Mouse (Mus musculus): ENCODE data around the gene Zfp865. TPM values are rescaled to one million over a fixed set of nuclear protein-coding genes. Genes with fewer than 3 reads are reported as not detected.
A peak's percentile ranks its signal among the peaks of the same experiment; 100 is the strongest.

Gene Zfp865
- polyA plus RNA-seq, 1 experiment from 2014 or later: 6.1 TPM

GRCm38 (mm10) chr7:5057381-5057780 lies 37.2 kb downstream of the Zfp865 start:
- peaks cover 46% of the 10 kb centered on the region for H3K27me3 ChIP-seq
- WGBS: 34% methylated on average over 8 of the region's 8 CpGs
- peak overlapping the region; percentile 62; the same call in 1 of the 2 replicates for H3K27ac ChIP-seq (replicated peaks)
- H3K9ac ChIP-seq (replicated peaks): peak overlapping the region; percentile 78
- H3K4me2 ChIP-seq (replicated peaks): peak overlapping the region; percentile 67
- peaks cover 62% of the 10 kb centered on the region for H3K4me1 ChIP-seq
- H3K9me3 ChIP-seq: no peaks in the 10 kb centered on the region
- H3K4me3 ChIP-seq: peak overlapping the region; percentile 63
- H3K36me3 ChIP-seq: no peaks in the 10 kb centered on the region
- ATAC-seq (replicated peaks): no peak

- WGBS: 31% methylated on average over 11 of the region's 11 CpGs
- no peak for ATAC-seq (replicated peaks)
- Histone ChIP-seq H3K4me3 (peak overlapping the region; percentile 63), H3K4me1 (peaks cover 57% of the 10 kb centered on the region), H3K27ac (replicated peaks) (no peak overlapping the region), H3K9me3 (no peaks in the 10 kb centered on the region), H3K4me2 (replicated peaks) (peak overlapping the region; percentile 67), H3K36me3 (no peaks in the 10 kb centered on the region), H3K9ac (replicated peaks) (0 out of 2 replicates have a peak overlapping the region, but pooled peaks have one; percentile 78), H3K27me3 (peaks cover 44% of the 10 kb centered on the region)
Measured at GRCm38 (mm10) chr7:5057804-5058203, 37.6 kb downstream of the Zfp865 start.

GRCm38 (mm10) chr7:5058631-5059030 lies 38.5 kb downstream of the Zfp865 start:
- H3K9ac ChIP-seq (replicated peaks): no peak overlapping the region
- no peak overlapping the region for H3K27ac ChIP-seq (replicated peaks)
- 81% methylated on average over 1 of the region's 1 CpGs for WGBS
- no peak for ATAC-seq (replicated peaks)
- 0 out of 2 replicates have a peak overlapping the region, but pooled peaks have one; percentile 1 for H3K4me3 ChIP-seq
- H3K4me2 ChIP-seq (replicated peaks): no peak overlapping the region
- H3K27me3 ChIP-seq: peaks cover 36% of the 10 kb centered on the region
- H3K9me3 ChIP-seq: no peaks in the 10 kb centered on the region
- H3K36me3 ChIP-seq: no peaks in the 10 kb centered on the region
- peaks cover 56% of the 10 kb centered on the region for H3K4me1 ChIP-seq

GRCm38 (mm10) chr7:5059421-5059820 lies 39.2 kb downstream of the Zfp865 start:
- Histone ChIP-seq H3K4me3 (no peak overlapping the region), H3K27me3 (peaks cover 28% of the 10 kb centered on the region), H3K9ac (replicated peaks) (0 out of 2 replicates have a peak overlapping the region, but pooled peaks have one; percentile 17), H3K4me1 (peaks cover 56% of the 10 kb centered on the region), H3K36me3 (no peaks in the 10 kb centered on the region), H3K27ac (replicated peaks) (peak overlapping the region; percentile 99; the same call in 1 of the 2 replicates), H3K4me2 (replicated peaks) (peak overlapping the region; percentile 85; the same call in 1 of the 2 replicates), H3K9me3 (no peaks in the 10 kb centered on the region)
- ATAC-seq (replicated peaks): no peak
- 92% methylated on average over 12 of the region's 12 CpGs for WGBS

- Histone ChIP-seq H3K9me3 (no peaks in the 10 kb centered on the region), H3K36me3 (no peaks in the 10 kb centered on the region), H3K27ac (replicated peaks) (peak overlapping the region; percentile 99), H3K9ac (replicated peaks) (peak overlapping the region; percentile 87), H3K4me3 (peak overlapping the region; percentile 78), H3K4me2 (replicated peaks) (peak overlapping the region; percentile 85), H3K4me1 (peaks cover 59% of the 10 kb centered on the region), H3K27me3 (peaks cover 19% of the 10 kb centered on the region)
- ATAC-seq (replicated peaks): no peak
- 1% methylated on average over 27 of the region's 27 CpGs for WGBS
Measured at GRCm38 (mm10) chr7:5060239-5060731, 40.1 kb downstream of the Zfp865 start.

GRCm38 (mm10) chr7:5060944-5061773 lies 41.0 kb downstream of the Zfp865 start:
- peaks cover 61% of the 10 kb centered on the region for H3K4me1 ChIP-seq
- under 1% methylated on average over 60 of the region's 60 CpGs for WGBS

GRCm38 (mm10) chr7:5061774-5062359 lies 41.7 kb downstream of the Zfp865 start, which contains the start of gene U2af2:
U2af2 (plus strand) TSS chr7:5062143.
- Histone ChIP-seq H3K27ac (replicated peaks) (peak within 1 kb of the TSS; percentile 99), H3K4me2 (replicated peaks) (peak within 1 kb of the TSS; percentile 85), H3K9ac (replicated peaks) (peak within 1 kb of the TSS; percentile 87), H3K9me3 (no peaks in the 10 kb centered on the region), H3K4me3 (peak within 1 kb of the TSS; percentile 78), H3K27me3 (peaks cover 10% of the 10 kb centered on the region; the same call in 1 of the 2 replicates), H3K4me1 (peaks cover 57% of the 10 kb centered on the region), H3K36me3 (peaks cover 8% of the 10 kb centered on the region)
- ATAC-seq (replicated peaks): peak; percentile 81
- WGBS: under 1% methylated on average over 63 of the region's 65 CpGs

More at GRCm38 (mm10) chr7:5060944-5061773, 41.0 kb downstream of the Zfp865 start:
- Histone ChIP-seq H3K4me3 (peak overlapping the region; percentile 78), H3K27me3 (peaks cover 10% of the 10 kb centered on the region), H3K4me2 (replicated peaks) (peak overlapping the region; percentile 85), H3K36me3 (0 out of 2 replicates have a peak, but pooled peaks cover 1% of the 10 kb centered on the region), H3K27ac (replicated peaks) (peak overlapping the region; percentile 99), H3K9ac (replicated peaks) (peak overlapping the region; percentile 87), H3K9me3 (no peaks in the 10 kb centered on the region)
- ATAC-seq (replicated peaks): peak; percentile 92

GRCm38 (mm10) chr7:5062360-5063001 lies 42.3 kb downstream of the Zfp865 start:
- H3K27ac ChIP-seq (replicated peaks): peak overlapping the region; percentile 99
- peaks cover 50% of the 10 kb centered on the region for H3K4me1 ChIP-seq
- H3K4me2 ChIP-seq (replicated peaks): peak overlapping the region; percentile 85
- peaks cover 6% of the 10 kb centered on the region; the same call in 1 of the 2 replicates for H3K27me3 ChIP-seq
- H3K36me3 ChIP-seq: peaks cover 14% of the 10 kb centered on the region
- H3K4me3 ChIP-seq: peak overlapping the region; percentile 78
- ATAC-seq (replicated peaks): peak; percentile 41
- peak overlapping the region; percentile 87 for H3K9ac ChIP-seq (replicated peaks)
- WGBS: under 1% methylated on average over 51 of the region's 51 CpGs
- H3K9me3 ChIP-seq: no peaks in the 10 kb centered on the region

GRCm38 (mm10) chr7:5064886-5065285 lies 44.7 kb downstream of the Zfp865 start:
- H3K4me1 ChIP-seq: peaks cover 38% of the 10 kb centered on the region
- no peak overlapping the region for H3K4me2 ChIP-seq (replicated peaks)
- peaks cover 38% of the 10 kb centered on the region for H3K36me3 ChIP-seq
- H3K27me3 ChIP-seq: no peaks in the 10 kb centered on the region
- ATAC-seq (replicated peaks): no peak
- H3K27ac ChIP-seq (replicated peaks): no peak overlapping the region
- no peak overlapping the region for H3K9ac ChIP-seq (replicated peaks)
- no peak overlapping the region for H3K4me3 ChIP-seq
- no peaks in the 10 kb centered on the region for H3K9me3 ChIP-seq
- WGBS: 96% methylated on average over 6 of the region's 6 CpGs

- Histone ChIP-seq H3K27me3 (no peaks in the 10 kb centered on the region), H3K4me1 (no peaks in the 10 kb centered on the region), H3K9ac (replicated peaks) (no peak overlapping the region), H3K9me3 (no peaks in the 10 kb centered on the region), H3K4me3 (no peak overlapping the region), H3K36me3 (peaks cover 95% of the 10 kb centered on the region), H3K4me2 (replicated peaks) (no peak overlapping the region), H3K27ac (replicated peaks) (no peak overlapping the region)
- ATAC-seq (replicated peaks): no peak
- 89% methylated on average over 1 of the region's 1 CpGs for WGBS
Measured at GRCm38 (mm10) chr7:5073586-5073985, 53.4 kb downstream of the Zfp865 start.

- H3K27ac ChIP-seq (replicated peaks): no peak overlapping the region
- H3K4me1 ChIP-seq: peaks cover 3% of the 10 kb centered on the region; the same call in 1 of the 2 replicates
- H3K4me3 ChIP-seq: no peak overlapping the region
- H3K27me3 ChIP-seq: no peaks in the 10 kb centered on the region
- H3K9ac ChIP-seq (replicated peaks): no peak overlapping the region
- no peak for ATAC-seq (replicated peaks)
- H3K36me3 ChIP-seq: peaks cover 86% of the 10 kb centered on the region
- H3K9me3 ChIP-seq: no peaks in the 10 kb centered on the region
- 94% methylated on average over 5 of the region's 5 CpGs for WGBS
- no peak overlapping the region for H3K4me2 ChIP-seq (replicated peaks)
Measured at GRCm38 (mm10) chr7:5074984-5075383, 54.8 kb downstream of the Zfp865 start.

All from forebrain, embryonic 15.5 days (tissue).